Mouse (Mus musculus): ENCODE results near the gene Wdr63. TPM values are rescaled to one million over a fixed set of nuclear protein-coding genes. Genes with fewer than 3 reads are reported as not detected.

The Wdr63 gene
- polyA plus RNA-seq, 1 experiment from 2014 or later, result 0.74 TPM

Other genes starting within 250 kb of the Wdr63 start
- 41.8 and 49.1 TPM in 2 replicates for gene Bcl10, start 185.3 kb downstream of the Wdr63 start, polyA plus RNA-seq (2015; fragmentation: Nextera tagmentation; extraction: Ambion mirVana)
- 39.6 and 45.5 TPM in 2 replicates for gene 2410004B18Rik, start 170.1 kb downstream of the Wdr63 start, polyA plus RNA-seq (2015; fragmentation: Nextera tagmentation; extraction: Ambion mirVana)
- 10.2 and 10.3 TPM in 2 replicates for gene Syde2, start 120.3 kb downstream of the Wdr63 start, polyA plus RNA-seq (2015; fragmentation: Nextera tagmentation; extraction: Ambion mirVana)
- gene Mcoln3, start 9.3 kb upstream of the Wdr63 start, polyA plus RNA-seq (2015; fragmentation: Nextera tagmentation; extraction: Ambion mirVana), result 0.79 and 1.1 TPM in 2 replicates
- gene Mcoln2, start 41.7 kb upstream of the Wdr63 start, polyA plus RNA-seq (2015; fragmentation: Nextera tagmentation; extraction: Ambion mirVana), result 0.97 and 3.2 TPM in 2 replicates
- 36.0 and 43.7 TPM in 2 replicates for gene Lpar3, start 112.8 kb upstream of the Wdr63 start, polyA plus RNA-seq (2015; fragmentation: Nextera tagmentation; extraction: Ambion mirVana)

All from heart, embryonic 16.5 days (tissue).